Mouse (Mus musculus): ENCODE data around the gene Wdr45. TPM values are rescaled to one million over a fixed set of nuclear protein-coding genes. Genes with fewer than 3 reads are reported as not detected.
"Not testable (repeated sequence)": the region's sequence is repeated elsewhere in the genome, so short reads cannot be mapped to it uniquely, and the experiment has no call there.

The Wdr45 gene
- total RNA-seq (2014; rRNA removed) (34.6 and 42.0 TPM in 2 replicates), polyA plus RNA-seq (2015; fragmentation: Nextera tagmentation; extraction: Ambion mirVana) (27.2 and 30.5 TPM in 2 replicates)

- not testable (repeated sequence) for H3K36me3 ChIP-seq (ENCODE audit: insufficient read depth, low read length); H3K9me3 ChIP-seq (ENCODE audit: low read length); H3K9ac ChIP-seq (replicated peaks; ENCODE audit: low read length, poor library complexity, severe bottlenecking); H3K27ac ChIP-seq (ENCODE audit: low read depth, low read length); H3K4me1 ChIP-seq (ENCODE audit: insufficient read depth, low read length); H3K27me3 ChIP-seq (ENCODE audit: insufficient read depth, low read length)
- 18% methylated on average over 17 of the region's 60 CpGs for WGBS
- peak within 1 kb of the TSS; percentile 37 for H3K4me2 ChIP-seq (ENCODE audit: low read depth, low read length, poor library complexity, severe bottlenecking)
- peak within 1 kb of the TSS; percentile 30 for H3K4me3 ChIP-seq (ENCODE audit: low read depth, low read length)
- ATAC-seq (ENCODE audit: low FRiP score) (peak; percentile 98), DNase-seq (ENCODE audit: low spot score) (peak; percentile 96)
Observed at GRCm38 (mm10) chrX:7714135-7714899, at the start of gene Wdr45. Gene Wdr45 (plus strand): TSS chrX:7714333.

GRCm38 (mm10) chrX:7664791-7665190 lies 49.3 kb upstream of the Wdr45 start:
- Histone ChIP-seq H3K9ac (replicated peaks; ENCODE audit: low read length, poor library complexity, severe bottlenecking) (no peak overlapping the region), H3K9me3 (ENCODE audit: low read length) (no peaks in the 10 kb centered on the region), H3K27me3 (ENCODE audit: insufficient read depth, low read length) (no peaks in the 10 kb centered on the region), H3K36me3 (ENCODE audit: insufficient read depth, low read length) (no peaks in the 10 kb centered on the region), H3K4me2 (ENCODE audit: low read depth, low read length, poor library complexity, severe bottlenecking) (no peak overlapping the region), H3K4me3 (ENCODE audit: low read depth, low read length) (no peak overlapping the region), H3K27ac (ENCODE audit: low read depth, low read length) (no peak overlapping the region), H3K4me1 (ENCODE audit: insufficient read depth, low read length) (no peaks in the 10 kb centered on the region)
- ATAC-seq (ENCODE audit: low FRiP score) = peak; percentile 65; the same call in 1 of the 2 replicates
- 85% methylated on average over 11 of the region's 11 CpGs for WGBS
- peak; percentile 77 for DNase-seq (ENCODE audit: low spot score)
- no peak for TF ChIP-seq CTCF (IDR thresholded peaks at IDR 0.05)

GRCm38 (mm10) chrX:7665739-7666502 lies 48.2 kb upstream of the Wdr45 start:
- Histone ChIP-seq H3K9me3 (ENCODE audit: low read length) (peaks cover 3% of the 10 kb centered on the region; the same call in 1 of the 2 replicates), H3K4me2 (ENCODE audit: low read depth, low read length, poor library complexity, severe bottlenecking) (no peak overlapping the region), H3K9ac (replicated peaks; ENCODE audit: low read length, poor library complexity, severe bottlenecking) (no peak overlapping the region), H3K4me3 (ENCODE audit: low read depth, low read length) (no peak overlapping the region), H3K36me3 (ENCODE audit: insufficient read depth, low read length) (no peaks in the 10 kb centered on the region), H3K27me3 (ENCODE audit: insufficient read depth, low read length) (no peaks in the 10 kb centered on the region), H3K4me1 (ENCODE audit: insufficient read depth, low read length) (no peaks in the 10 kb centered on the region), H3K27ac (ENCODE audit: low read depth, low read length) (no peak overlapping the region)
- no peak for ATAC-seq (ENCODE audit: low FRiP score)
- TF ChIP-seq CTCF (IDR thresholded peaks at IDR 0.05) = no peak
- 80% methylated on average over 21 of the region's 21 CpGs for WGBS
- DNase-seq (ENCODE audit: low spot score) = no peak

- Histone ChIP-seq H3K36me3 (ENCODE audit: insufficient read depth, low read length) (no peaks in the 10 kb centered on the region), H3K4me2 (ENCODE audit: low read depth, low read length, poor library complexity, severe bottlenecking) (peak overlapping the region; percentile 42), H3K9ac (replicated peaks; ENCODE audit: low read length, poor library complexity, severe bottlenecking) (no peak overlapping the region), H3K4me1 (ENCODE audit: insufficient read depth, low read length) (no peaks in the 10 kb centered on the region), H3K4me3 (ENCODE audit: low read depth, low read length) (peak overlapping the region; percentile 32), H3K27me3 (ENCODE audit: insufficient read depth, low read length) (no peaks in the 10 kb centered on the region), H3K9me3 (ENCODE audit: low read length) (peaks cover 3% of the 10 kb centered on the region; the same call in 1 of the 2 replicates), H3K27ac (ENCODE audit: low read depth, low read length) (no peak overlapping the region)
- DNase-seq (ENCODE audit: low spot score) (peak; percentile 33), ATAC-seq (ENCODE audit: low FRiP score) (peak; percentile 32)
- WGBS = 27% methylated on average over 19 of the region's 19 CpGs
- TF ChIP-seq CTCF (IDR thresholded peaks at IDR 0.05) = no peak
Observed at GRCm38 (mm10) chrX:7670390-7670881, 43.7 kb upstream of the Wdr45 start.

- Histone ChIP-seq H3K9me3 (ENCODE audit: low read length) (peaks cover 3% of the 10 kb centered on the region; the same call in 1 of the 2 replicates), H3K4me2 (ENCODE audit: low read depth, low read length, poor library complexity, severe bottlenecking) (peak within 1 kb of the TSS; percentile 42), H3K27ac (ENCODE audit: low read depth, low read length) (no peak within 1 kb of the TSS), H3K36me3 (ENCODE audit: insufficient read depth, low read length) (no peaks in the 10 kb centered on the region), H3K9ac (replicated peaks; ENCODE audit: low read length, poor library complexity, severe bottlenecking) (no peak within 1 kb of the TSS), H3K4me1 (ENCODE audit: insufficient read depth, low read length) (no peaks in the 10 kb centered on the region), H3K27me3 (ENCODE audit: insufficient read depth, low read length) (no peaks in the 10 kb centered on the region), H3K4me3 (ENCODE audit: low read depth, low read length) (peak within 1 kb of the TSS; percentile 32)
- WGBS = 12% methylated on average over 27 of the region's 36 CpGs
- TF ChIP-seq CTCF (IDR thresholded peaks at IDR 0.05) = no peak
- ATAC-seq (ENCODE audit: low FRiP score) (peak; percentile 49), DNase-seq (ENCODE audit: low spot score) (no peak)
Observed at GRCm38 (mm10) chrX:7670921-7671623, 43.1 kb upstream of the Wdr45 start, which contains the start of gene Plp2. Gene Plp2 (minus strand): TSS chrX:7671390.

All from midbrain, postnatal 0 days (tissue).